Mouse (Mus musculus) gastrocnemius, adult 8-10 months (tissue): Measurements from ENCODE around the gene Cabp1. TPM values are rescaled to one million over a fixed set of nuclear protein-coding genes. Genes with fewer than 3 reads are reported as not detected.
A peak's percentile ranks its signal among the peaks of the same experiment; 100 is the strongest.

ENCODE experiments used
- DNase-seq, 2 experiments: peaks; one replicate each; pipeline ENCODE4 v3.0.0; 2022; ENCODE audit warnings: low spot score in 2 of 2
- total RNA-seq, 4 experiments: library from RNA; stranded (reverse); gene quantifications; 2 replicates each; pipeline ENCODE4 v1.2.4; 2022

Cabp1 gene
- total RNA-seq, result 1 to 10 TPM in 1 of 4 experiments, under 1 TPM in 3; 0.22 to 1.1 (median 0.38) TPM

GRCm38 (mm10) chr5:115193669-115194625, at the start of gene Cabp1:
Gene Cabp1, minus strand, starts transcription at chr5:115194381.
- DNase-seq, result no peak

- no peak for DNase-seq
Observed at GRCm38 (mm10) chr5:115240191-115240590, 46.0 kb upstream of the Cabp1 start.

- DNase-seq, result no peak
Observed at GRCm38 (mm10) chr5:115238729-115239195, 44.6 kb upstream of the Cabp1 start.

GRCm38 (mm10) chr5:115237803-115238728, 43.9 kb upstream of the Cabp1 start:
- DNase-seq, result peak; percentile 86 to 88

GRCm38 (mm10) chr5:115235786-115236263, 41.6 kb upstream of the Cabp1 start, which contains the start of gene Pop5:
Gene Pop5, plus strand, starts transcription at chr5:115235836.
- peak; percentile 83 to 84 for DNase-seq

- peak; percentile 30 to 51 for DNase-seq
Observed at GRCm38 (mm10) chr5:115235323-115235771, 41.2 kb upstream of the Cabp1 start.

- no peak for DNase-seq
Observed at GRCm38 (mm10) chr5:115234519-115234918, 40.3 kb upstream of the Cabp1 start.

- DNase-seq, result no peak
Observed at GRCm38 (mm10) chr5:115233031-115233780, 39.0 kb upstream of the Cabp1 start.

- no peak for DNase-seq
Observed at GRCm38 (mm10) chr5:115232516-115232915, 38.3 kb upstream of the Cabp1 start.

GRCm38 (mm10) chr5:115231552-115232120, 37.5 kb upstream of the Cabp1 start:
- DNase-seq, result no peak

- DNase-seq, result peak in 1 of 2 experiments; percentile 27
Observed at GRCm38 (mm10) chr5:115230830-115231551, 36.8 kb upstream of the Cabp1 start.

- no peak for DNase-seq
Observed at GRCm38 (mm10) chr5:115222485-115222884, 28.3 kb upstream of the Cabp1 start.

- no peak for DNase-seq
Observed at GRCm38 (mm10) chr5:115220931-115221640, 26.9 kb upstream of the Cabp1 start.

- no peak for DNase-seq
Observed at GRCm38 (mm10) chr5:115217998-115218397, 23.8 kb upstream of the Cabp1 start.

GRCm38 (mm10) chr5:115215273-115216185, 21.3 kb upstream of the Cabp1 start:
- no peak for DNase-seq

- no peak for DNase-seq
Observed at GRCm38 (mm10) chr5:115214864-115215263, 20.7 kb upstream of the Cabp1 start.

- DNase-seq, result no peak
Observed at GRCm38 (mm10) chr5:115212861-115213260, 18.7 kb upstream of the Cabp1 start.

- no peak for DNase-seq
Observed at GRCm38 (mm10) chr5:115212451-115212850, 18.3 kb upstream of the Cabp1 start.
